ENCODE assay signal across 8 mouse cellular contexts in the genomic region with DNA sequence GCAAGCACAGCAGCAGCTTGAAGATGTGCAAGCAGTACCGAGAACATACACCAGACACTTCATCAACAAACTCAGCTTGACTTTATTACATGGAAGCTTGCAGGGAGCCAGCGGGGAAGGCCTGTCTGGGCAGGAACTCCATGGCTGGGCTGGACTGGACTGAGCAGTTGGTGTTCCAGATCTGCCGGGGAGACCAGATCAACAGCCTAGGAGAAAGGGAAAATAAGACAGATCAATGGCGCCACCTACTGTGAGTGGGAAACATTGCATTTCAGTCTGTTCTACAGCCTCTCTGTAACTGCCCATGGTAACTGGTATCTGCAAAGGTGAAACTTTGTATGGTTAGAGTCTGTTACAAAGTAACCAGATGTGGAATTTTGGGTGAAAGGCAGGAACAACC. TPM values are rescaled to one million over a fixed set of nuclear protein-coding genes. Genes with fewer than 3 reads are reported as not detected.
DNase-seq lines count a peak whose midpoint lies in the region; ATAC-seq and TF ChIP-seq lines count a peak whose summit lies in the region.

No protein-coding gene starts in this region.

- H3K9ac ChIP-seq in forebrain, embryonic 11.5 days (ENCODE audit: low read length): no peak overlapping the region
- H3K9ac ChIP-seq in heart, embryonic 16.5 days (ENCODE audit: low read length): no peak overlapping the region
- no peak overlapping the region for H3K9ac ChIP-seq in liver, embryonic 13.5 days
- no peak overlapping the region for H3K9ac ChIP-seq in neural tube, embryonic 11.5 days (ENCODE audit: low read length)
- no peak overlapping the region; the same call in 1 of the 2 replicates for H3K9ac ChIP-seq in stomach, postnatal 0 days (ENCODE audit: low read length)

- no peak overlapping the region for H3K27ac ChIP-seq in forebrain, embryonic 11.5 days (ENCODE audit: low read depth, low read length)
- H3K27ac ChIP-seq in heart, embryonic 16.5 days (ENCODE audit: low read length): peak overlapping the region; percentile 30; the same call in 1 of the 2 replicates
- no peak overlapping the region for H3K27ac ChIP-seq in liver, embryonic 13.5 days
- no peak overlapping the region for H3K27ac ChIP-seq in neural tube, embryonic 11.5 days (ENCODE audit: low read depth, low read length)
- H3K27ac ChIP-seq in stomach, postnatal 0 days (replicated peaks): peak overlapping the region; percentile 69; the same call in 1 of the 2 replicates

- ATAC-seq in forebrain, embryonic 11.5 days (replicated peaks; ENCODE audit: low FRiP score): peak; percentile 76; the same call in 1 of the 2 replicates
- ATAC-seq in heart, embryonic 16.5 days (replicated peaks; ENCODE audit: extremely low read depth, insufficient read depth, low FRiP score): peak; percentile 78
- peak; percentile 66 for ATAC-seq in liver, embryonic 13.5 days (ENCODE audit: low read depth)
- ATAC-seq in neural tube, embryonic 11.5 days (ENCODE audit: insufficient read depth, low FRiP score, low TSS enrichment): no peak
- peak; percentile 86 for ATAC-seq in stomach, postnatal 0 days (ENCODE audit: low FRiP score, low TSS enrichment)

- H3K4me2 ChIP-seq in forebrain, embryonic 11.5 days (ENCODE audit: low read depth, low read length, severe bottlenecking): no peak overlapping the region
- H3K4me2 ChIP-seq in heart, embryonic 16.5 days (ENCODE audit: low read depth, low read length): no peak overlapping the region
- no peak overlapping the region for H3K4me2 ChIP-seq in liver, embryonic 13.5 days
- H3K4me2 ChIP-seq in neural tube, embryonic 11.5 days (ENCODE audit: low read depth): no peak overlapping the region
- no peak overlapping the region for H3K4me2 ChIP-seq in stomach, postnatal 0 days (replicated peaks; ENCODE audit: low read depth)

- no peak overlapping the region for H3ac ChIP-seq in C2C12 (ENCODE audit: control insufficient read depth, insufficient read length, low read depth)

- peak; percentile 87 for TF ChIP-seq CTCF in C2C12 (IDR thresholded peaks at IDR 0.05; ENCODE audit: control insufficient read depth, insufficient read depth, insufficient read length)
- TF ChIP-seq CTCF in stomach, postnatal 0 days (IDR thresholded peaks at IDR 0.05; ENCODE audit: low read depth): peak; percentile 95

- no peaks in the 10 kb centered on the region for H3K9me3 ChIP-seq in forebrain, embryonic 11.5 days (ENCODE audit: control insufficient read depth, low read length)
- H3K9me3 ChIP-seq in heart, embryonic 16.5 days (replicated peaks; ENCODE audit: control insufficient read depth, low read length): no peaks in the 10 kb centered on the region
- no peaks in the 10 kb centered on the region for H3K9me3 ChIP-seq in liver, embryonic 13.5 days (replicated peaks)
- H3K9me3 ChIP-seq in neural tube, embryonic 11.5 days (ENCODE audit: control insufficient read depth, low read length): no peaks in the 10 kb centered on the region
- no peaks in the 10 kb centered on the region for H3K9me3 ChIP-seq in stomach, postnatal 0 days (ENCODE audit: control insufficient read depth, low read length)

- no peak overlapping the region for H3K4me3 ChIP-seq in C2C12 (ENCODE audit: insufficient read depth, poor library complexity, severe bottlenecking)
- H3K4me3 ChIP-seq in forebrain, embryonic 11.5 days (ENCODE audit: low read depth, low read length): no peak overlapping the region
- H3K4me3 ChIP-seq in heart, embryonic 16.5 days (ENCODE audit: low read length): no peak overlapping the region
- no peak overlapping the region for H3K4me3 ChIP-seq in liver, embryonic 13.5 days (replicated peaks)
- H3K4me3 ChIP-seq in neural tube, embryonic 11.5 days (ENCODE audit: low read depth, low read length): no peak overlapping the region
- no peak overlapping the region for H3K4me3 ChIP-seq in stomach, postnatal 0 days (ENCODE audit: low read depth, low read length)

- no peaks in the 10 kb centered on the region for H3K79me3 ChIP-seq in C2C12 (ENCODE audit: low read depth)

- no peaks in the 10 kb centered on the region for H3K27me3 ChIP-seq in C2C12 (ENCODE audit: control insufficient read depth, insufficient read depth, insufficient read length)
- H3K27me3 ChIP-seq in forebrain, embryonic 11.5 days (ENCODE audit: control insufficient read depth, insufficient read depth, low read length): no peaks in the 10 kb centered on the region
- no peaks in the 10 kb centered on the region for H3K27me3 ChIP-seq in heart, embryonic 16.5 days (ENCODE audit: control insufficient read depth, insufficient read depth, low read length)
- H3K27me3 ChIP-seq in liver, embryonic 13.5 days: no peaks in the 10 kb centered on the region
- no peaks in the 10 kb centered on the region for H3K27me3 ChIP-seq in neural tube, embryonic 11.5 days (ENCODE audit: control insufficient read depth, insufficient read depth, low read length)
- H3K27me3 ChIP-seq in stomach, postnatal 0 days (ENCODE audit: control insufficient read depth, insufficient read depth, low read length): no peaks in the 10 kb centered on the region

- no peaks in the 10 kb centered on the region for H3K79me2 ChIP-seq in C2C12 (ENCODE audit: control insufficient read depth, insufficient read depth)

- TF ChIP-seq EP300 in stomach, postnatal 0 days (optimal IDR thresholded peaks at IDR 0.05): no peak

- H3K36me3 ChIP-seq in C2C12 (ENCODE audit: control insufficient read depth, insufficient read depth): peaks cover 56% of the 10 kb centered on the region
- no peaks in the 10 kb centered on the region for H3K36me3 ChIP-seq in forebrain, embryonic 11.5 days (ENCODE audit: control insufficient read depth, insufficient read depth, low read length)
- H3K36me3 ChIP-seq in heart, embryonic 16.5 days (ENCODE audit: control insufficient read depth, insufficient read depth): peaks cover 4% of the 10 kb centered on the region; the same call in 1 of the 2 replicates
- H3K36me3 ChIP-seq in liver, embryonic 13.5 days: peaks cover 40% of the 10 kb centered on the region
- no peaks in the 10 kb centered on the region for H3K36me3 ChIP-seq in neural tube, embryonic 11.5 days (ENCODE audit: control insufficient read depth, insufficient read depth, low read length)
- peaks cover 6% of the 10 kb centered on the region for H3K36me3 ChIP-seq in stomach, postnatal 0 days (ENCODE audit: control insufficient read depth, insufficient read depth, low read length)

- no peaks in the 10 kb centered on the region for H3K4me1 ChIP-seq in forebrain, embryonic 11.5 days (replicated peaks; ENCODE audit: control insufficient read depth, insufficient read depth, low read length)
- peaks cover 6% of the 10 kb centered on the region for H3K4me1 ChIP-seq in heart, embryonic 16.5 days (ENCODE audit: control insufficient read depth, insufficient read depth, low read length)
- H3K4me1 ChIP-seq in liver, embryonic 13.5 days (replicated peaks): 0 out of 2 replicates have a peak, but pooled peaks cover 8% of the 10 kb centered on the region
- no peaks in the 10 kb centered on the region; the same call in 1 of the 2 replicates for H3K4me1 ChIP-seq in neural tube, embryonic 11.5 days (ENCODE audit: control insufficient read depth, insufficient read depth, low read length)
- no peaks in the 10 kb centered on the region for H3K4me1 ChIP-seq in stomach, postnatal 0 days (replicated peaks; ENCODE audit: control insufficient read depth, insufficient read depth)

- 29% methylated on average over 4 of the region's 4 CpGs for WGBS in forebrain, embryonic 11.5 days
- WGBS in heart, embryonic 16.5 days: 13% methylated on average over 4 of the region's 4 CpGs
- WGBS in liver, embryonic 13.5 days (ENCODE audit: insufficient replicate concordance): 32% methylated on average over 4 of the region's 4 CpGs
- WGBS in neural tube, embryonic 11.5 days: 25% methylated on average over 4 of the region's 4 CpGs
- WGBS in stomach, postnatal 0 days: 9% methylated on average over 4 of the region's 4 CpGs

- DNase-seq in c-Kit-positive CD71-positive TER-119-positive erythroid progenitor cells, embryonic 14.5 days (ENCODE audit: low spot score): peak; percentile 66
- peak; percentile 85 for DNase-seq in forebrain, embryonic 11.5 days (ENCODE audit: low spot score)
- peak; percentile 88 for DNase-seq in kidney, postnatal 14 days
- peak; percentile 41 for DNase-seq in liver, embryonic 13.5 days
- DNase-seq in neural tube, embryonic 11.5 days (ENCODE audit: low spot score): peak; percentile 84
- peak; percentile 80 for DNase-seq in stomach, postnatal 0 days (ENCODE audit: low spot score)

TF ChIP-seq in C2C12, 6 proteins besides CTCF, POLR2A, EP300 and RAD21 (continues in another document):
- TF ChIP-seq MYOD1 (IDR thresholded peaks at IDR 0.05; ENCODE audit: control insufficient read depth, insufficient read length, low read depth) (no peak), FOSL1 (IDR thresholded peaks at IDR 0.05; ENCODE audit: insufficient read depth, low read length, poor library complexity, severe bottlenecking) (no peak), USF1 (IDR thresholded peaks at IDR 0.05; ENCODE audit: low read depth) (no peak), CEBPB (IDR thresholded peaks at IDR 0.05; ENCODE audit: low read depth) (no peak)

RNA-seq across cellular contexts. Expression of gene Atox1, which starts 14.5 kb away (rescaled TPM):
- polyA plus RNA-seq in C2C12 (2012; fragmentation: generic; extraction: Trizol): 365 TPM
- polyA plus RNA-seq in forebrain, embryonic 11.5 days (2014; fragmentation: Nextera tagmentation; extraction: Ambion mirVana): 209 and 211 TPM in 2 replicates
- 213 and 263 TPM in 2 replicates for polyA plus RNA-seq in heart, embryonic 16.5 days (2015; fragmentation: Nextera tagmentation; extraction: Ambion mirVana)
- polyA plus RNA-seq in liver, embryonic 13.5 days (2015; fragmentation: Nextera tagmentation; extraction: Ambion mirVana): 184 and 205 TPM in 2 replicates
- polyA plus RNA-seq in neural tube, embryonic 11.5 days (2014; fragmentation: Nextera tagmentation; extraction: Ambion mirVana): 244 and 248 TPM in 2 replicates
- 508 and 530 TPM in 2 replicates for polyA plus RNA-seq in stomach, postnatal 0 days (2015; fragmentation: Nextera tagmentation; extraction: Ambion mirVana)

RNA-seq across cellular contexts. Expression of gene G3bp1, which starts 22.9 kb away (rescaled TPM):
- polyA plus RNA-seq in C2C12 (2012; fragmentation: generic; extraction: Trizol): 82.5 TPM
- polyA plus RNA-seq in forebrain, embryonic 11.5 days (2014; fragmentation: Nextera tagmentation; extraction: Ambion mirVana): 267 and 273 TPM in 2 replicates
- 104 and 106 TPM in 2 replicates for polyA plus RNA-seq in heart, embryonic 16.5 days (2015; fragmentation: Nextera tagmentation; extraction: Ambion mirVana)
- 96.5 and 114 TPM in 2 replicates for polyA plus RNA-seq in liver, embryonic 13.5 days (2015; fragmentation: Nextera tagmentation; extraction: Ambion mirVana)
- 235 and 236 TPM in 2 replicates for polyA plus RNA-seq in neural tube, embryonic 11.5 days (2014; fragmentation: Nextera tagmentation; extraction: Ambion mirVana)
- polyA plus RNA-seq in stomach, postnatal 0 days (2015; fragmentation: Nextera tagmentation; extraction: Ambion mirVana): 59.5 and 59.8 TPM in 2 replicates

RNA-seq across cellular contexts. Expression of gene Sparc, which starts 23.6 kb away (rescaled TPM):
- polyA plus RNA-seq in C2C12 (2012; fragmentation: generic; extraction: Trizol): 632 TPM
- polyA plus RNA-seq in forebrain, embryonic 11.5 days (2014; fragmentation: Nextera tagmentation; extraction: Ambion mirVana): 348 and 407 TPM in 2 replicates
- polyA plus RNA-seq in heart, embryonic 16.5 days (2015; fragmentation: Nextera tagmentation; extraction: Ambion mirVana): 1,876 and 1,966 TPM in 2 replicates
- polyA plus RNA-seq in liver, embryonic 13.5 days (2015; fragmentation: Nextera tagmentation; extraction: Ambion mirVana): 150 and 155 TPM in 2 replicates
- 450 and 492 TPM in 2 replicates for polyA plus RNA-seq in neural tube, embryonic 11.5 days (2014; fragmentation: Nextera tagmentation; extraction: Ambion mirVana)
- 1,616 and 1,849 TPM in 2 replicates for polyA plus RNA-seq in stomach, postnatal 0 days (2015; fragmentation: Nextera tagmentation; extraction: Ambion mirVana)

Comparison
In these comparisons a context has a peak if more than half of its experiments do, and no peak if none do; other contexts are left out.
1. H3K27ac ChIP-seq: peak in heart, embryonic 16.5 days (single experiment) and stomach, postnatal 0 days (single experiment); none in forebrain, embryonic 11.5 days (single experiment), liver, embryonic 13.5 days (single experiment) and neural tube, embryonic 11.5 days (single experiment).
2. Peak in every context shown above with its lines, with median percentiles within 50 percentile points of each other: DNase-seq.